Mouse (Mus musculus) kidney, embryonic 14.5 days (tissue): ENCODE measurements around the gene Slc6a21. TPM values are rescaled to one million over a fixed set of nuclear protein-coding genes. Genes with fewer than 3 reads are reported as not detected.

ENCODE experiments used
- ATAC-seq: fragments of 200-750 bp; cut with Nextera tagmentation; 2 replicates; pipeline ENCODE4 v1.8.0; 2017; ENCODE audit warnings: moderate number of reproducible peaks, mild to moderate bottlenecking, moderate TSS enrichment, moderate library complexity; ENCODE audit not compliant: low FRiP score, low TSS enrichment
- H3K27ac ChIP-seq: fragments of 300-500 bp; sonication (generic); 2 replicates; pipeline ENCODE4 v1.5.1; 2014; ENCODE audit warnings: low read depth, mild to moderate bottlenecking, low read length, moderate library complexity, mixed read lengths
- H3K27me3 ChIP-seq: fragments of 300-500 bp; sonication (generic); 2 replicates; pipeline ENCODE4 v1.6.1; 2014; ENCODE audit warnings: mild to moderate bottlenecking, low read length; ENCODE audit not compliant: control insufficient read depth, insufficient read depth
- H3K36me3 ChIP-seq: fragments of 300-500 bp; sonication (generic); 2 replicates; pipeline ENCODE4 v1.6.1; 2014; ENCODE audit warnings: low read length, mixed read lengths; ENCODE audit not compliant: control insufficient read depth, insufficient read depth
- H3K4me1 ChIP-seq: fragments of 300-500 bp; sonication (generic); 2 replicates; pipeline ENCODE4 v1.6.1; 2014; ENCODE audit warnings: low read length, mixed read lengths; ENCODE audit not compliant: control insufficient read depth, insufficient read depth
- H3K4me2 ChIP-seq: fragments of 300-500 bp; sonication (generic); replicated peaks from 2 replicates; pipeline ENCODE4 v1.6.1; 2014; ENCODE audit warnings: low read depth, mild to moderate bottlenecking, low read length
- H3K4me3 ChIP-seq: fragments of 300-500 bp; sonication (generic); 2 replicates; pipeline ENCODE4 v1.5.1; 2014; ENCODE audit warnings: mild to moderate bottlenecking, low read length
- H3K9ac ChIP-seq: fragments of 300-500 bp; sonication (generic); 2 replicates; pipeline ENCODE4 v1.6.1; 2014; ENCODE audit warnings: low read depth, mild to moderate bottlenecking, low read length, moderate library complexity
- H3K9me3 ChIP-seq: fragments of 300-500 bp; sonication (generic); 2 replicates; pipeline ENCODE4 v1.6.1; 2016; ENCODE audit warnings: low read length; ENCODE audit not compliant: control insufficient read depth
- WGBS: fragments of 180-500 bp; shearing (Covaris S2); extraction: QIAGEN DNeasy Blood & Tissue Kit; methylation state at CpG from one replicate; pipeline ENCODE4 v1.1.7; 2014; 5-methylcytosine and 5-hydroxymethylcytosine counted together
- polyA plus RNA-seq: library from polyadenylated mRNA; unstranded; fragments of >200 nt; fragmentation: Nextera tagmentation; extraction: Ambion mirVana; gene quantifications from 2 replicates; pipeline ENCODE4 v1.2.1, GENCODE M21; 2014

Slc6a21 gene
- polyA plus RNA-seq, 1 experiment from 2014 or later = not detected

GRCm38 (mm10) chr7:45265518-45265917 lies 11.8 kb upstream of the Slc6a21 start:
- no peaks in the 10 kb centered on the region for H3K9me3 ChIP-seq
- H3K27me3 ChIP-seq = 0 out of 2 replicates have a peak, but pooled peaks cover 5% of the 10 kb centered on the region
- no peak overlapping the region for H3K4me3 ChIP-seq
- H3K27ac ChIP-seq = no peak overlapping the region
- H3K9ac ChIP-seq = no peak overlapping the region
- H3K36me3 ChIP-seq = no peaks in the 10 kb centered on the region
- no peaks in the 10 kb centered on the region for H3K4me1 ChIP-seq
- H3K4me2 ChIP-seq = no peak overlapping the region
- ATAC-seq = no peak
- 79% methylated on average over 1 of the region's 1 CpGs for WGBS

- Histone ChIP-seq H3K36me3 (no peaks in the 10 kb centered on the region), H3K4me2 (no peak overlapping the region), H3K4me3 (no peak overlapping the region), H3K27ac (no peak overlapping the region), H3K27me3 (0 out of 2 replicates have a peak, but pooled peaks cover 5% of the 10 kb centered on the region), H3K4me1 (0 out of 2 replicates have a peak, but pooled peaks cover 3% of the 10 kb centered on the region), H3K9me3 (no peaks in the 10 kb centered on the region), H3K9ac (no peak overlapping the region)
- 36% methylated on average over 10 of the region's 10 CpGs for WGBS
- no peak for ATAC-seq
Measured at GRCm38 (mm10) chr7:45272786-45273412, 4.4 kb upstream of the Slc6a21 start.

GRCm38 (mm10) chr7:45273672-45274071 lies 3.6 kb upstream of the Slc6a21 start:
- ATAC-seq = no peak
- H3K36me3 ChIP-seq = no peaks in the 10 kb centered on the region
- no peak overlapping the region for H3K9ac ChIP-seq
- no peak overlapping the region for H3K4me3 ChIP-seq
- H3K9me3 ChIP-seq = no peaks in the 10 kb centered on the region
- 89% methylated on average over 8 of the region's 8 CpGs for WGBS
- H3K4me2 ChIP-seq = no peak overlapping the region
- H3K27ac ChIP-seq = no peak overlapping the region
- H3K27me3 ChIP-seq = 0 out of 2 replicates have a peak, but pooled peaks cover 1% of the 10 kb centered on the region
- H3K4me1 ChIP-seq = 0 out of 2 replicates have a peak, but pooled peaks cover 3% of the 10 kb centered on the region

- no peak for ATAC-seq
- H3K4me2 ChIP-seq = no peak overlapping the region
- WGBS = 86% methylated on average over 13 of the region's 13 CpGs
- no peak overlapping the region for H3K27ac ChIP-seq
- no peak overlapping the region for H3K4me3 ChIP-seq
- H3K9me3 ChIP-seq = no peaks in the 10 kb centered on the region
- H3K27me3 ChIP-seq = no peaks in the 10 kb centered on the region
- H3K4me1 ChIP-seq = no peaks in the 10 kb centered on the region
- H3K9ac ChIP-seq = no peak overlapping the region
- no peaks in the 10 kb centered on the region for H3K36me3 ChIP-seq
Measured at GRCm38 (mm10) chr7:45286486-45286885, 9.2 kb downstream of the Slc6a21 start.

GRCm38 (mm10) chr7:45296626-45297025 lies 19.3 kb downstream of the Slc6a21 start:
- Histone ChIP-seq H3K4me2 (no peak overlapping the region), H3K9ac (no peak overlapping the region), H3K27me3 (no peaks in the 10 kb centered on the region), H3K9me3 (no peaks in the 10 kb centered on the region), H3K36me3 (no peaks in the 10 kb centered on the region), H3K27ac (no peak overlapping the region), H3K4me3 (no peak overlapping the region), H3K4me1 (no peaks in the 10 kb centered on the region)
- ATAC-seq = no peak
- 64% methylated on average over 1 of the region's 1 CpGs for WGBS

GRCm38 (mm10) chr7:45297563-45297962 lies 20.2 kb downstream of the Slc6a21 start:
- Histone ChIP-seq H3K27ac (no peak overlapping the region), H3K9me3 (no peaks in the 10 kb centered on the region), H3K4me2 (no peak overlapping the region), H3K4me3 (no peak overlapping the region), H3K27me3 (no peaks in the 10 kb centered on the region), H3K4me1 (no peaks in the 10 kb centered on the region), H3K36me3 (no peaks in the 10 kb centered on the region), H3K9ac (no peak overlapping the region)
- ATAC-seq = no peak
- WGBS = 56% methylated on average over 3 of the region's 3 CpGs

GRCm38 (mm10) chr7:45299752-45300151 lies 22.4 kb downstream of the Slc6a21 start:
- peaks cover 5% of the 10 kb centered on the region; the same call in 1 of the 2 replicates for H3K36me3 ChIP-seq
- no peaks in the 10 kb centered on the region for H3K9me3 ChIP-seq
- H3K4me1 ChIP-seq = no peaks in the 10 kb centered on the region
- no peak overlapping the region for H3K4me3 ChIP-seq
- no peak overlapping the region for H3K27ac ChIP-seq
- no peak overlapping the region for H3K9ac ChIP-seq
- WGBS = 14% methylated on average over 5 of the region's 5 CpGs
- no peaks in the 10 kb centered on the region for H3K27me3 ChIP-seq
- peak; percentile 87 for ATAC-seq
- no peak overlapping the region for H3K4me2 ChIP-seq

GRCm38 (mm10) chr7:45300270-45300669 lies 23.0 kb downstream of the Slc6a21 start:
- no peak overlapping the region for H3K9ac ChIP-seq
- peak; percentile 48; the same call in 1 of the 2 replicates for ATAC-seq

GRCm38 (mm10) chr7:45302626-45303025 lies 25.3 kb downstream of the Slc6a21 start:
- 81% methylated on average over 8 of the region's 8 CpGs for WGBS
- no peak for ATAC-seq
- H3K9ac ChIP-seq = no peak overlapping the region
- no peaks in the 10 kb centered on the region for H3K4me1 ChIP-seq
- peaks cover 5% of the 10 kb centered on the region; the same call in 1 of the 2 replicates for H3K36me3 ChIP-seq
- H3K27me3 ChIP-seq = no peaks in the 10 kb centered on the region
- H3K9me3 ChIP-seq = no peaks in the 10 kb centered on the region
- no peak overlapping the region for H3K27ac ChIP-seq
- H3K4me3 ChIP-seq = no peak overlapping the region
- H3K4me2 ChIP-seq = no peak overlapping the region

More at GRCm38 (mm10) chr7:45300270-45300669, 23.0 kb downstream of the Slc6a21 start:
- no peak overlapping the region for H3K27ac ChIP-seq
- H3K36me3 ChIP-seq = peaks cover 5% of the 10 kb centered on the region; the same call in 1 of the 2 replicates
- no peak overlapping the region for H3K4me3 ChIP-seq
- H3K9me3 ChIP-seq = no peaks in the 10 kb centered on the region
- no peaks in the 10 kb centered on the region for H3K27me3 ChIP-seq
- H3K4me2 ChIP-seq = no peak overlapping the region
- H3K4me1 ChIP-seq = no peaks in the 10 kb centered on the region
- 17% methylated on average over 6 of the region's 6 CpGs for WGBS
